ENCODE assay signal across 35 mouse cellular contexts in genomic region chr16:54902911-54903310, GRCm38 (mm10).
"Had no signal": no experiment of that assay in that cellular context is flagged by ENCODE, and none has a peak within 500 bp of the region (broad histone marks: within the 10 kb centered on the region; RNA-seq: fewer than 3 reads in every experiment).

No protein-coding gene starts in this region.

- ATAC-seq: hindbrain, embryonic 16.5 days; hindbrain, postnatal 0 days; inflammation-experienced regulatory T-cells, adult 6 months; intestine, embryonic 15.5 days; intestine, embryonic 16.5 days; intestine, postnatal 0 days had no signal

- H3K4me2 ChIP-seq: heart, embryonic 11.5 days; heart, embryonic 12.5 days; heart, embryonic 13.5 days; heart, embryonic 15.5 days; hindbrain, embryonic 12.5 days; hindbrain, embryonic 13.5 days; hindbrain, embryonic 14.5 days; hindbrain, embryonic 15.5 days; intestine, embryonic 15.5 days; kidney, embryonic 15.5 days had no signal

- H3K36me3 ChIP-seq: heart, embryonic 10.5 days; heart, embryonic 12.5 days; heart, embryonic 13.5 days; heart, embryonic 15.5 days; hindbrain, embryonic 10.5 days; hindbrain, embryonic 12.5 days; hindbrain, embryonic 13.5 days; hindbrain, embryonic 15.5 days; intestine, embryonic 15.5 days; kidney, embryonic 15.5 days had no signal

- H3K4me3 ChIP-seq: heart, embryonic 10.5 days; heart, embryonic 12.5 days; heart, embryonic 13.5 days; heart, embryonic 15.5 days; hindbrain, embryonic 10.5 days; hindbrain, embryonic 12.5 days; hindbrain, embryonic 13.5 days; hindbrain, embryonic 15.5 days; intestine, embryonic 15.5 days; kidney, embryonic 15.5 days; layer of hippocampus, adult 2 months had no signal

- H3K27me3 ChIP-seq: heart, embryonic 12.5 days; heart, embryonic 13.5 days; heart, embryonic 15.5 days; hindbrain, embryonic 12.5 days; hindbrain, embryonic 13.5 days; hindbrain, embryonic 15.5 days; intestine, embryonic 15.5 days; kidney, embryonic 15.5 days had no signal

- H3K9me3 ChIP-seq: heart, embryonic 10.5 days; heart, embryonic 12.5 days; heart, embryonic 13.5 days; heart, embryonic 15.5 days; hindbrain, embryonic 10.5 days; hindbrain, embryonic 12.5 days; hindbrain, embryonic 13.5 days; hindbrain, embryonic 15.5 days; intestine, embryonic 15.5 days; kidney, embryonic 15.5 days had no signal

- H3K4me1 ChIP-seq: heart, embryonic 10.5 days; heart, embryonic 12.5 days; heart, embryonic 13.5 days; heart, embryonic 15.5 days; hindbrain, embryonic 10.5 days; hindbrain, embryonic 12.5 days; hindbrain, embryonic 13.5 days; hindbrain, embryonic 15.5 days; intestine, embryonic 15.5 days; kidney, embryonic 15.5 days had no signal

- H3K9ac ChIP-seq: heart, embryonic 12.5 days; heart, embryonic 13.5 days; heart, embryonic 15.5 days; hindbrain, embryonic 12.5 days; hindbrain, embryonic 13.5 days; hindbrain, embryonic 14.5 days; hindbrain, embryonic 15.5 days; intestine, embryonic 15.5 days; kidney, embryonic 15.5 days had no signal

- H3K27ac ChIP-seq: heart, embryonic 10.5 days; heart, embryonic 13.5 days; heart, embryonic 15.5 days; hindbrain, embryonic 10.5 days; hindbrain, embryonic 12.5 days; hindbrain, embryonic 13.5 days; hindbrain, embryonic 14.5 days; hindbrain, embryonic 15.5 days; hindbrain, postnatal 0 days; intestine, embryonic 15.5 days; kidney, embryonic 15.5 days; kidney, postnatal 0 days; layer of hippocampus, adult 2 months had no signal

- DNase-seq: heart, postnatal 10 days; heart, postnatal 14 days; heart, postnatal 36 days; heart, postnatal 4 days; kidney, adult 11 months; kidney, adult 18-20 months; kidney, adult 2 months; kidney, adult 8-10 months; kidney, adult 9 months; kidney, postnatal 10 days; kidney, postnatal 14 days; kidney, postnatal 25 days; kidney, postnatal 36 days; kidney, postnatal 4 days; layer of hippocampus, adult 9-11 months; layer of hippocampus, postnatal 36 days had no signal
